In genomic region chr9:114851419-114852190, GRCm38 (mm10) we compare ENCODE assay signal across 12 mouse cellular contexts. TPM values are rescaled to one million over a fixed set of nuclear protein-coding genes. Genes with fewer than 3 reads are reported as not detected.
DNase-seq lines count a peak whose midpoint lies in the region; ATAC-seq and TF ChIP-seq lines count a peak whose summit lies in the region.
"Had no signal": no experiment of that assay in that cellular context is flagged by ENCODE, and none has a peak within 500 bp of the region (broad histone marks: within the 10 kb centered on the region; RNA-seq: fewer than 3 reads in every experiment).

No protein-coding gene starts in this region.

- no peaks in the 10 kb centered on the region for H3K27me3 ChIP-seq in kidney, embryonic 14.5 days (ENCODE audit: control insufficient read depth, insufficient read depth, low read length)
- H3K27me3 ChIP-seq in intestine, postnatal 0 days (replicated peaks; ENCODE audit: control insufficient read depth, insufficient read depth, low read length): no peaks in the 10 kb centered on the region
- H3K27me3 ChIP-seq in lung, embryonic 15.5 days: no peaks in the 10 kb centered on the region
- H3K27me3 ChIP-seq in stomach, postnatal 0 days (ENCODE audit: control insufficient read depth, insufficient read depth, low read length): no peaks in the 10 kb centered on the region
- H3K27me3 ChIP-seq: limb, embryonic 12.5 days had no signal

- ATAC-seq in kidney, embryonic 14.5 days (ENCODE audit: low FRiP score, low TSS enrichment): no peak
- peak; percentile 45; the same call in 1 of the 2 replicates for ATAC-seq in intestine, postnatal 0 days
- peak; percentile 71 for ATAC-seq in lung, embryonic 15.5 days (ENCODE audit: borderline replicate concordance, extremely low read depth, low FRiP score, low TSS enrichment)
- peak; percentile 33; the same call in 1 of the 2 replicates for ATAC-seq in stomach, postnatal 0 days (ENCODE audit: low FRiP score, low TSS enrichment)

- no peaks in the 10 kb centered on the region for H3K36me3 ChIP-seq in kidney, embryonic 14.5 days (ENCODE audit: control insufficient read depth, insufficient read depth, low read length)
- H3K36me3 ChIP-seq in intestine, postnatal 0 days (ENCODE audit: control insufficient read depth, insufficient read depth): no peaks in the 10 kb centered on the region
- H3K36me3 ChIP-seq in lung, embryonic 15.5 days: no peaks in the 10 kb centered on the region
- no peaks in the 10 kb centered on the region for H3K36me3 ChIP-seq in stomach, postnatal 0 days (ENCODE audit: control insufficient read depth, insufficient read depth, low read length)
- H3K36me3 ChIP-seq: limb, embryonic 12.5 days had no signal

- peak; percentile 38 for DNase-seq in kidney, postnatal 10 days
- DNase-seq in stomach, postnatal 0 days (ENCODE audit: low spot score): peak; percentile 28
- DNase-seq in layer of hippocampus, postnatal 25 days (ENCODE audit: extremely low spot score in 1 of 2, low spot score in 1 of 2): no peak
- DNase-seq in layer of hippocampus, adult 11-12 months (ENCODE audit: low spot score): no peak
- DNase-seq: cerebellum, adult 9-11 months; layer of hippocampus, postnatal 36 days; right cerebral cortex, postnatal 4 days; thymus, postnatal 4 days had no signal

- no peak overlapping the region for H3K9ac ChIP-seq in kidney, embryonic 14.5 days (ENCODE audit: low read depth, low read length)
- H3K9ac ChIP-seq in intestine, postnatal 0 days (ENCODE audit: low read depth, low read length): no peak overlapping the region
- no peak overlapping the region for H3K9ac ChIP-seq in lung, embryonic 15.5 days
- H3K9ac ChIP-seq in stomach, postnatal 0 days (ENCODE audit: low read length): no peak overlapping the region
- H3K9ac ChIP-seq: limb, embryonic 12.5 days had no signal

- no peak overlapping the region for H3K4me3 ChIP-seq in kidney, embryonic 14.5 days (ENCODE audit: low read length)
- H3K4me3 ChIP-seq in intestine, postnatal 0 days (ENCODE audit: low read depth, low read length): no peak overlapping the region
- H3K4me3 ChIP-seq in lung, embryonic 15.5 days: no peak overlapping the region
- no peak overlapping the region for H3K4me3 ChIP-seq in stomach, postnatal 0 days (ENCODE audit: low read depth, low read length)
- H3K4me3 ChIP-seq: limb, embryonic 12.5 days had no signal

- no peak for TF ChIP-seq CTCF in intestine, postnatal 0 days (IDR thresholded peaks at IDR 0.05; ENCODE audit: low read depth)
- no peak for TF ChIP-seq CTCF in stomach, postnatal 0 days (IDR thresholded peaks at IDR 0.05; ENCODE audit: low read depth)

- no peak overlapping the region for H3K4me2 ChIP-seq in kidney, embryonic 14.5 days (replicated peaks; ENCODE audit: low read depth, low read length)
- H3K4me2 ChIP-seq in intestine, postnatal 0 days (replicated peaks; ENCODE audit: low read depth): no peak overlapping the region
- no peak overlapping the region for H3K4me2 ChIP-seq in lung, embryonic 15.5 days
- H3K4me2 ChIP-seq in stomach, postnatal 0 days (replicated peaks; ENCODE audit: low read depth): no peak overlapping the region; the same call in 1 of the 2 replicates
- H3K4me2 ChIP-seq: limb, embryonic 12.5 days had no signal

- H3K27ac ChIP-seq in kidney, embryonic 14.5 days (ENCODE audit: low read depth, low read length): no peak overlapping the region
- no peak overlapping the region for H3K27ac ChIP-seq in intestine, postnatal 0 days (ENCODE audit: low read depth, low read length)
- peak overlapping the region; percentile 66 for H3K27ac ChIP-seq in lung, embryonic 15.5 days
- H3K27ac ChIP-seq in stomach, postnatal 0 days (replicated peaks): 0 out of 2 replicates have a peak overlapping the region, but pooled peaks have one; percentile 13
- H3K27ac ChIP-seq: limb, embryonic 12.5 days had no signal

- 64% methylated on average over 8 of the region's 8 CpGs for WGBS in kidney, embryonic 14.5 days
- 20% methylated on average over 8 of the region's 8 CpGs for WGBS in intestine, postnatal 0 days
- 31% methylated on average over 8 of the region's 8 CpGs for WGBS in lung, embryonic 15.5 days
- WGBS in stomach, postnatal 0 days: 38% methylated on average over 8 of the region's 8 CpGs

- no peaks in the 10 kb centered on the region; the same call in 1 of the 2 replicates for H3K4me1 ChIP-seq in kidney, embryonic 14.5 days (ENCODE audit: control insufficient read depth, insufficient read depth, low read length)
- 0 out of 2 replicates have a peak, but pooled peaks cover 4% of the 10 kb centered on the region for H3K4me1 ChIP-seq in intestine, postnatal 0 days (replicated peaks; ENCODE audit: control insufficient read depth, insufficient read depth, low read length)
- peaks cover 29% of the 10 kb centered on the region for H3K4me1 ChIP-seq in lung, embryonic 15.5 days
- no peaks in the 10 kb centered on the region for H3K4me1 ChIP-seq in stomach, postnatal 0 days (replicated peaks; ENCODE audit: control insufficient read depth, insufficient read depth)

- TF ChIP-seq EP300 in stomach, postnatal 0 days (optimal IDR thresholded peaks at IDR 0.05): no peak

- H3K9me3 ChIP-seq in kidney, embryonic 14.5 days (ENCODE audit: control insufficient read depth, low read length): no peaks in the 10 kb centered on the region
- no peaks in the 10 kb centered on the region for H3K9me3 ChIP-seq in intestine, postnatal 0 days (ENCODE audit: control insufficient read depth)
- no peaks in the 10 kb centered on the region for H3K9me3 ChIP-seq in lung, embryonic 15.5 days
- H3K9me3 ChIP-seq in stomach, postnatal 0 days (ENCODE audit: control insufficient read depth, low read length): no peaks in the 10 kb centered on the region
- H3K9me3 ChIP-seq: limb, embryonic 12.5 days had no signal

RNA-seq across cellular contexts. Expression of gene Cmtm8, which starts 7.6 kb away (rescaled TPM):
- polyA plus RNA-seq in kidney, embryonic 14.5 days (2014; fragmentation: Nextera tagmentation; extraction: Ambion mirVana): 36.0 and 43.0 TPM in 2 replicates
- 91.5 and 104 TPM in 2 replicates for polyA plus RNA-seq in intestine, postnatal 0 days (2015; fragmentation: Nextera tagmentation; extraction: Ambion mirVana)
- polyA plus RNA-seq in lung, embryonic 15.5 days (2015; fragmentation: Nextera tagmentation; extraction: Ambion mirVana): 93.2 and 102 TPM in 2 replicates
- polyA plus RNA-seq in stomach, postnatal 0 days (2015; fragmentation: Nextera tagmentation; extraction: Ambion mirVana): 66.5 and 68.0 TPM in 2 replicates
- 1 to 10 TPM; 1.8 to 2.0 TPM for total RNA-seq in layer of hippocampus, postnatal 25 days (2021)

Comparison
In these comparisons a context has a peak if more than half of its experiments do, and no peak if none do; other contexts are left out.
1. DNase-seq: peak in kidney, postnatal 10 days (single experiment) and stomach, postnatal 0 days (single experiment); none in layer of hippocampus, postnatal 25 days (0 of 2) and layer of hippocampus, adult 11-12 months (single experiment).
2. H3K27ac ChIP-seq: peak in lung, embryonic 15.5 days (single experiment) and stomach, postnatal 0 days (single experiment); none in kidney, embryonic 14.5 days (single experiment) and intestine, postnatal 0 days (single experiment).